Mouse (Mus musculus): ENCODE measurements around the gene 2310007B03Rik. TPM values are rescaled to one million over a fixed set of nuclear protein-coding genes. Genes with fewer than 3 reads are reported as not detected.

Gene 2310007B03Rik
- polyA plus RNA-seq, 1 experiment from 2014 or later, result not detected

- Histone ChIP-seq H3K36me3 (ENCODE audit: control insufficient read depth, insufficient read depth, low read length) (no peaks in the 10 kb centered on the region), H3K27ac (ENCODE audit: low read depth, low read length) (no peak overlapping the region), H3K27me3 (ENCODE audit: control insufficient read depth, insufficient read depth, low read length) (no peaks in the 10 kb centered on the region), H3K4me1 (ENCODE audit: control insufficient read depth, insufficient read depth, low read length) (no peaks in the 10 kb centered on the region), H3K4me2 (ENCODE audit: low read depth, low read length) (no peak overlapping the region), H3K4me3 (ENCODE audit: low read depth, low read length) (no peak overlapping the region), H3K9ac (replicated peaks; ENCODE audit: low read depth, low read length) (no peak overlapping the region), H3K9me3 (ENCODE audit: control insufficient read depth, low read length) (no peaks in the 10 kb centered on the region)
- no peak for ATAC-seq (ENCODE audit: low read depth)
- 94% methylated on average over 1 of the region's 1 CpGs for WGBS
These were observed 17.9 kb downstream of the 2310007B03Rik start for GRCm38 (mm10) chr1:93142871-93143270.

GRCm38 (mm10) chr1:93139713-93140112 is 21.0 kb downstream of the 2310007B03Rik start:
- Histone ChIP-seq H3K4me1 (ENCODE audit: control insufficient read depth, insufficient read depth, low read length) (no peaks in the 10 kb centered on the region), H3K4me3 (ENCODE audit: low read depth, low read length) (no peak overlapping the region), H3K27me3 (ENCODE audit: control insufficient read depth, insufficient read depth, low read length) (no peaks in the 10 kb centered on the region), H3K9ac (replicated peaks; ENCODE audit: low read depth, low read length) (no peak overlapping the region), H3K9me3 (ENCODE audit: control insufficient read depth, low read length) (no peaks in the 10 kb centered on the region), H3K36me3 (ENCODE audit: control insufficient read depth, insufficient read depth, low read length) (no peaks in the 10 kb centered on the region), H3K4me2 (ENCODE audit: low read depth, low read length) (no peak overlapping the region), H3K27ac (ENCODE audit: low read depth, low read length) (no peak overlapping the region)
- no peak for ATAC-seq (ENCODE audit: low read depth)
- WGBS, result 87% methylated on average over 7 of the region's 7 CpGs

GRCm38 (mm10) chr1:93138534-93138933 is 22.2 kb downstream of the 2310007B03Rik start:
- no peak for ATAC-seq (ENCODE audit: low read depth)
- H3K27ac ChIP-seq (ENCODE audit: low read depth, low read length), result no peak overlapping the region
- no peaks in the 10 kb centered on the region for H3K36me3 ChIP-seq (ENCODE audit: control insufficient read depth, insufficient read depth, low read length)
- no peak overlapping the region for H3K9ac ChIP-seq (replicated peaks; ENCODE audit: low read depth, low read length)
- no peak overlapping the region for H3K4me2 ChIP-seq (ENCODE audit: low read depth, low read length)
- H3K4me3 ChIP-seq (ENCODE audit: low read depth, low read length), result no peak overlapping the region
- WGBS, result 85% methylated on average over 6 of the region's 6 CpGs
- no peaks in the 10 kb centered on the region for H3K27me3 ChIP-seq (ENCODE audit: control insufficient read depth, insufficient read depth, low read length)
- no peaks in the 10 kb centered on the region for H3K4me1 ChIP-seq (ENCODE audit: control insufficient read depth, insufficient read depth, low read length)
- no peaks in the 10 kb centered on the region for H3K9me3 ChIP-seq (ENCODE audit: control insufficient read depth, low read length)

- no peaks in the 10 kb centered on the region for H3K36me3 ChIP-seq (ENCODE audit: control insufficient read depth, insufficient read depth, low read length)
- no peaks in the 10 kb centered on the region for H3K4me1 ChIP-seq (ENCODE audit: control insufficient read depth, insufficient read depth, low read length)
- H3K4me3 ChIP-seq (ENCODE audit: low read depth, low read length), result no peak within 1 kb of the TSS
- 90% methylated on average over 12 of the region's 12 CpGs for WGBS
- no peaks in the 10 kb centered on the region for H3K27me3 ChIP-seq (ENCODE audit: control insufficient read depth, insufficient read depth, low read length)
- H3K9me3 ChIP-seq (ENCODE audit: control insufficient read depth, low read length), result no peaks in the 10 kb centered on the region
- no peak for ATAC-seq (ENCODE audit: low read depth)
- no peak within 1 kb of the TSS for H3K9ac ChIP-seq (replicated peaks; ENCODE audit: low read depth, low read length)
- no peak within 1 kb of the TSS for H3K27ac ChIP-seq (ENCODE audit: low read depth, low read length)
- H3K4me2 ChIP-seq (ENCODE audit: low read depth, low read length), result no peak within 1 kb of the TSS
These were observed 25.7 kb downstream of the 2310007B03Rik start, which contains the start of gene Agxt for GRCm38 (mm10) chr1:93135036-93135526. Gene Agxt (plus strand): TSS chr1:93135240.

GRCm38 (mm10) chr1:93132676-93133075 is 28.1 kb downstream of the 2310007B03Rik start:
- Histone ChIP-seq H3K4me2 (ENCODE audit: low read depth, low read length) (no peak overlapping the region), H3K4me3 (ENCODE audit: low read depth, low read length) (no peak overlapping the region), H3K27me3 (ENCODE audit: control insufficient read depth, insufficient read depth, low read length) (no peaks in the 10 kb centered on the region), H3K36me3 (ENCODE audit: control insufficient read depth, insufficient read depth, low read length) (no peaks in the 10 kb centered on the region), H3K4me1 (ENCODE audit: control insufficient read depth, insufficient read depth, low read length) (no peaks in the 10 kb centered on the region), H3K9ac (replicated peaks; ENCODE audit: low read depth, low read length) (no peak overlapping the region), H3K27ac (ENCODE audit: low read depth, low read length) (no peak overlapping the region), H3K9me3 (ENCODE audit: control insufficient read depth, low read length) (no peaks in the 10 kb centered on the region)
- no peak for ATAC-seq (ENCODE audit: low read depth)
- WGBS, result 74% methylated on average over 8 of the region's 8 CpGs

- no peak overlapping the region for H3K9ac ChIP-seq (replicated peaks; ENCODE audit: low read depth, low read length)
- no peaks in the 10 kb centered on the region for H3K4me1 ChIP-seq (ENCODE audit: control insufficient read depth, insufficient read depth, low read length)
- no peaks in the 10 kb centered on the region for H3K9me3 ChIP-seq (ENCODE audit: control insufficient read depth, low read length)
- no peaks in the 10 kb centered on the region for H3K27me3 ChIP-seq (ENCODE audit: control insufficient read depth, insufficient read depth, low read length)
- 79% methylated on average over 10 of the region's 10 CpGs for WGBS
- H3K4me3 ChIP-seq (ENCODE audit: low read depth, low read length), result no peak overlapping the region
- no peak for ATAC-seq (ENCODE audit: low read depth)
- no peaks in the 10 kb centered on the region for H3K36me3 ChIP-seq (ENCODE audit: control insufficient read depth, insufficient read depth, low read length)
- no peak overlapping the region for H3K27ac ChIP-seq (ENCODE audit: low read depth, low read length)
- H3K4me2 ChIP-seq (ENCODE audit: low read depth, low read length), result no peak overlapping the region
These were observed 30.3 kb downstream of the 2310007B03Rik start for GRCm38 (mm10) chr1:93130242-93130983.

- Histone ChIP-seq H3K27ac (ENCODE audit: low read depth, low read length) (no peak overlapping the region), H3K9ac (replicated peaks; ENCODE audit: low read depth, low read length) (no peak overlapping the region), H3K4me1 (ENCODE audit: control insufficient read depth, insufficient read depth, low read length) (no peaks in the 10 kb centered on the region), H3K9me3 (ENCODE audit: control insufficient read depth, low read length) (no peaks in the 10 kb centered on the region), H3K36me3 (ENCODE audit: control insufficient read depth, insufficient read depth, low read length) (no peaks in the 10 kb centered on the region), H3K4me3 (ENCODE audit: low read depth, low read length) (no peak overlapping the region), H3K4me2 (ENCODE audit: low read depth, low read length) (no peak overlapping the region), H3K27me3 (ENCODE audit: control insufficient read depth, insufficient read depth, low read length) (no peaks in the 10 kb centered on the region)
- peak; percentile 46; the same call in 1 of the 2 replicates for ATAC-seq (ENCODE audit: low read depth)
- WGBS, result 33% methylated on average over 6 of the region's 6 CpGs
These were observed 31.9 kb downstream of the 2310007B03Rik start for GRCm38 (mm10) chr1:93128710-93129349.

- Histone ChIP-seq H3K36me3 (ENCODE audit: control insufficient read depth, insufficient read depth, low read length) (no peaks in the 10 kb centered on the region), H3K9ac (replicated peaks; ENCODE audit: low read depth, low read length) (no peak overlapping the region), H3K9me3 (ENCODE audit: control insufficient read depth, low read length) (no peaks in the 10 kb centered on the region), H3K4me1 (ENCODE audit: control insufficient read depth, insufficient read depth, low read length) (no peaks in the 10 kb centered on the region), H3K27me3 (ENCODE audit: control insufficient read depth, insufficient read depth, low read length) (no peaks in the 10 kb centered on the region), H3K4me3 (ENCODE audit: low read depth, low read length) (no peak overlapping the region), H3K4me2 (ENCODE audit: low read depth, low read length) (no peak overlapping the region), H3K27ac (ENCODE audit: low read depth, low read length) (no peak overlapping the region)
- 86% methylated on average over 8 of the region's 8 CpGs for WGBS
- no peak for ATAC-seq (ENCODE audit: low read depth)
These were observed 32.5 kb downstream of the 2310007B03Rik start for GRCm38 (mm10) chr1:93128209-93128608.

- no peaks in the 10 kb centered on the region for H3K4me1 ChIP-seq (ENCODE audit: control insufficient read depth, insufficient read depth, low read length)
- 66% methylated on average over 5 of the region's 5 CpGs for WGBS
- no peak overlapping the region for H3K4me2 ChIP-seq (ENCODE audit: low read depth, low read length)
- ATAC-seq (ENCODE audit: low read depth), result no peak
- no peak overlapping the region for H3K9ac ChIP-seq (replicated peaks; ENCODE audit: low read depth, low read length)
- H3K27me3 ChIP-seq (ENCODE audit: control insufficient read depth, insufficient read depth, low read length), result no peaks in the 10 kb centered on the region
- H3K9me3 ChIP-seq (ENCODE audit: control insufficient read depth, low read length), result no peaks in the 10 kb centered on the region
- no peaks in the 10 kb centered on the region for H3K36me3 ChIP-seq (ENCODE audit: control insufficient read depth, insufficient read depth, low read length)
- H3K4me3 ChIP-seq (ENCODE audit: low read depth, low read length), result no peak overlapping the region
- H3K27ac ChIP-seq (ENCODE audit: low read depth, low read length), result no peak overlapping the region
These were observed 35.5 kb downstream of the 2310007B03Rik start for GRCm38 (mm10) chr1:93125256-93125655.

Data from neural tube, embryonic 14.5 days (tissue).